Mouse (Mus musculus): ENCODE results near the gene Txnrd2.

- TF ChIP-seq POLR2A (IDR thresholded peaks at IDR 0.05; ENCODE audit: insufficient read depth, low read length), result no peak
- TF ChIP-seq CTCF (IDR thresholded peaks at IDR 0.05; ENCODE audit: low read depth, low read length), result no peak
- TF ChIP-seq EP300 (IDR thresholded peaks at IDR 0.05; ENCODE audit: insufficient read depth, low read depth, low read length), result no peak
Measured at GRCm38 (mm10) chr16:18380495-18381063, 45.6 kb upstream of the Txnrd2 start.
